Mouse (Mus musculus) gastrocnemius, postnatal 25 days (tissue): Measurements from ENCODE around the gene Cpeb2. TPM values are rescaled to one million over a fixed set of nuclear protein-coding genes. Genes with fewer than 3 reads are reported as not detected.

ENCODE experiments used
- DNase-seq: peaks from one replicate; pipeline ENCODE4 v3.0.0; 2022
- total RNA-seq, 2 experiments: library from RNA; stranded (reverse); gene quantifications; 1 replicate in 1 of 2; 2 replicates in 1 of 2; pipeline ENCODE4 v1.2.3; 2021

Cpeb2 gene
- total RNA-seq, 2 experiments from 2014 or later: 7.1 to 8.0 TPM

DNA sequence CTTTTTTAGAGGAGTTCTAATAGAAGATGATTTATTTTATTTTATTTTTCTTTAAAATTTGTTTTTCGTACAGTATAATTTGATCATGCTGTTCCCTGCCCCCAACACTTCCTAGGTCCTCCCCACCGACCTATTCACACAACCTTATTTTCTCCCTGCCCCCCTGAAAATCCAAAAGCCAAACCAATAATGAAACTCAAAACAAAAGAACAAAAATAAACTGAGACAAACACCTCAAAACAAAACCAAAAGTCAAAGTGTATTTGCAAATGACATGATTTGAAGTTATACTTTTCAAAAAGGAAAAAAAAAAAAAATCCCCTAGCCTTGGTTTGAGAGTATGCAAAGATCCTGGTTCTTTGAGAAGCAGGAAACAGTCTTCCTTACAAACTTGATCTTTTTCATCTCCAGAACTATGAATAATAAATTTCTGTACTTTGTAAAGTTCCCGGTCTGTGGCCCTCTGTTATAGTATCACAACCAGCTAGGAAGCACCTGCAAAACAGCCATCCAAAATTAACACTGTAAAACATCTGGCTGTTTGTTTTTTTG lies 91.4 kb downstream of the Cpeb2 start:
- no peak for DNase-seq

DNA sequence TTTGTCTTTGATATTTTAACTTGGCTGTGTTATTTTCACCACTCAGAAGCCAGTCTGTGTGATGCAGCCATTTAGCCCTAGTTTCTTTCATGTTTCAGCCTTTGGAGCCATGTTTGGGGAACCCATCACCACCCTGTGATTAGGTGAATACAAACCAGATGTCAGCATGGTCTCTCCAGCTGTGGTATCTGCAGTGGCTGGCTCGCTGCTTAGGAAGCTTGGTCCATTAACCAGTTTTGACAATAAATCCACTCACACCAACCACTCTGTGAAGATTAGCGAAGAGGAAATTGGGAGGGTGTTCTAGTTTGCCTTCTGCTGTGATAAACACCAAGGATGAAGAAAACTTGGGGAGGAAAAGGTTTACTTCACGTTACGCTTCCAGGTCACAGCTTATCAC lies 92.6 kb downstream of the Cpeb2 start:
- no peak for DNase-seq

DNA sequence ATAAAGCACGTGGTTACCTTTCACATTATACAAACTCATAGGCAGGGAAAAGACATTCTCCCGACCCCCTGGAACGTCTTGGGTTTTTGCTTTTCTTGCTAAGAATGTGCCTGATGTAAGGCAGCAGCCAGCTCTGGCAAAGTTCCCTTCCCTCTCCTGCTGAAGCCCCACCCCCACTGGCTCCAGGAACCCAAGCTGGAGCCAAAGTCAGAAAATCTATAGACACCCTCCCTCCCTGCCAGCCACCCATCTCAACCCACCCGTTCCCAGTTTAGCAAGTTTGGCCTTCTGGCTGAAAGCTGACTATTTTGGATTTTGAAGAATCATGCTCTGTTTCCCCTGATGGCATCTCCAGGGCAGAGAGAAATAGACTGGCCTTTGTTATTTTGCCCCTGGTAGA lies 95.6 kb downstream of the Cpeb2 start:
- DNase-seq: no peak

DNA sequence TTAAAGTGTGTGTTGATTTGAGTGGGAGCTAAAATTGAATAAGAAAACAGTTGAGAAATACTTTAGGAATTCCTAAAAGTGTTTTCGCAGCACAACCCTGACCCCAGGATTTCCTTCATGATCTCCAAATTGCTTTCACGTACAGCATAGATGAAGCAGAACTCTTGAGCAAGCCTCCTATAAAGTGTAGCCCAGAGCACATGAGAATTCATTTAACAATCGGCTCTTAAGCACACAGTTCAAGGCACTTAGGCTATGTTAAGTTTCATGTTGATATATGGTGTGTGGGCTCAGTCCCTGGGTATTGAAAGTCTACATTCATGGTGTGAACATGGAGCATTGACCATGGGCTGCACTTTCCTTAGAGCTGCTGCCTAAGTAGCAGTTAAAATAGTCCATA lies 97.3 kb downstream of the Cpeb2 start:
- DNase-seq: no peak

DNA sequence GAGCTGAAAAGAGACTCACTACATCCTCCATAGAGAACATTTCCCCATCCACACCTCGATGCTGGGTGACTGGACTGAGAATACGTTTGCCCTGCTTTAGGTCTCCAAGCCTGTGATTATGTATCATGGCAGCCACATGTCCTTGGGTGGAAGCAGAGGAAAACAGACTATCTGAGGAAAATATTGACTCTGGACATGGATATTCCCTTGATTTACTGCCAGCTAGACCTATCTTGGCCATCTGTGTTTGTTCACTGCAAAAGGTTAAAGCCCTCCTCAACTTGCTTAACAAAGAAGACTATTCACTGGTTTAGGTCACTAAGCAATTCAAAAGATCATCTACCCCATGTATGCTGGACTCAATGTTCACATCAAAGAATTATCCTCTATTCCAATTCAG lies 101.5 kb downstream of the Cpeb2 start:
- DNase-seq: no peak

DNA sequence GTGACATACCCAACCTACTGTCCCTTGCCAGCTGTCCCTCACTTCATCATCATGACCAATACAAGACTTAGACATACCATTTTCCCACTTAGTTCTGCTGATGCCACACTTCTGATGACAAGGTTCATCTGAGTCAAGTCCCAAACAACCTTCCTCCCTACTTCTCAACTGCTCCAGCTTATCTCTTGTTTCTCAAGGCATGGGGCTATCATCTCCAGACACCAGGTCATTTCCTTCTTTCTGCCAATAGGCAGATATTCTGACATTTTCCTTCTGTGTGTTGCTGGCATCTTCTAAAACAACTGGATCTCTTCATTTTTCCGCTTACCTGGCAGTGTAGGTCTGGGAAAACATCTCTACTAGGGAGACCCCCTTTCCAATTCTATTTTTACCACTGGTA lies 104.2 kb downstream of the Cpeb2 start:
- no peak for DNase-seq

DNA sequence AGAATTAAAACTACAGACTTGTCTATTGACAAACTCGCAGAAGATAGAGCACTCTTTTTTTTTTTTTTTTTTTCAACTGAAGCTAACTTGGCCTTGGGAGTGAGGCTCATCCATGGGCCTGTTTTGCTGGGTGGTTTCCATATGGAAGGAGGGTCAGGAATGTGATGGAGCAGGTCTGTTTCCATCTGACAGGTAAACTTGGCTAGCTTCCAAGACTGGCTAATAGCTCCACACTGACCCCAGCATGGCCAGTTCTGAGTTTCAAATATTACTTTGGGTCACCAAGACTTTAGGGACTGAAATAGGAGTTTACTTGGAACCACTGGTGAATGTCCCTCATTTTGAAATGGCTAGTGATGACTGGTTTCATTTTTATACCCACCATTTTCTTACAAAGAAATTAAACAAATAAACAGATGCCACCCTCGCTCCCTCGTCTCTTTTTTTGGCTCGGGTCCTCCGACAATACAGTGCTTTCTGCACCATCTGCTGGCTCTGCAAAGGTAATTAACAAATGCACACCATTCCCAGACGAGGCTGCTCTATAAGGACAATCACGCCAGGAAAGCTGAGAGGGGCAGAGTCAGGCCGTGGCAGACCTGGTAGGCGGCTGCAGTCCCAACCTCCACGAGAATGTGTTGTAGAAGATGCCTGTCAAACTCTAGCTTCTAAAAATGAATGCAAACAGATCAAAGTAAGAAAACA lies 106.0 kb downstream of the Cpeb2 start:
- no peak for DNase-seq
